In genomic region chr9:21792644-21793043, GRCm38 (mm10) we compare ENCODE assay signal across 8 mouse cellular contexts. TPM values are rescaled to one million over a fixed set of nuclear protein-coding genes. Genes with fewer than 3 reads are reported as not detected.
DNase-seq lines count a peak whose midpoint lies in the region; ATAC-seq lines count a peak whose summit lies in the region.

No protein-coding gene starts in this region.

- no peak overlapping the region for H3K27ac ChIP-seq in forebrain, embryonic 16.5 days (ENCODE audit: low read length)

- peak; percentile 88 for ATAC-seq in forebrain, embryonic 16.5 days
- ATAC-seq in megakaryocyte-erythroid progenitor cell, adult 5-6 weeks (replicated peaks; ENCODE audit: low FRiP score, low TSS enrichment, poor library complexity, severe bottlenecking): peak; percentile 38; the same call in 1 of the 2 replicates
- no peak for ATAC-seq in inflammation-experienced regulatory T-cells, adult 6 months

- no peak overlapping the region for H3K4me2 ChIP-seq in forebrain, embryonic 16.5 days (ENCODE audit: low read length)

- H3K27me3 ChIP-seq in forebrain, embryonic 16.5 days (replicated peaks; ENCODE audit: control insufficient read depth, insufficient read depth, low read length): no peaks in the 10 kb centered on the region

- H3K36me3 ChIP-seq in forebrain, embryonic 16.5 days (ENCODE audit: control insufficient read depth, insufficient read depth): no peaks in the 10 kb centered on the region

- DNase-seq in 3134 (ENCODE audit: extremely low read depth, insufficient read length, low spot score) (peak; percentile 71), NIH3T3 (ENCODE audit: low read depth) (peak; percentile 56)
- peak; percentile 59 for DNase-seq in heart, postnatal 4 days
- DNase-seq in layer of hippocampus, postnatal 36 days: peak; percentile 72 to 73
- no peak for DNase-seq in thymus, postnatal 4 days

- no peak overlapping the region for H3K4me3 ChIP-seq in forebrain, embryonic 16.5 days (replicated peaks; ENCODE audit: low read length)

- 25% methylated on average over 8 of the region's 8 CpGs for whole genome bisulfite sequencing in forebrain, embryonic 16.5 days

- H3K4me1 ChIP-seq in forebrain, embryonic 16.5 days (replicated peaks; ENCODE audit: control insufficient read depth, insufficient read depth, low read length): peaks cover 8% of the 10 kb centered on the region

- no peak overlapping the region for H3K9ac ChIP-seq in forebrain, embryonic 16.5 days (replicated peaks; ENCODE audit: low read depth, low read length)

- no peaks in the 10 kb centered on the region for H3K9me3 ChIP-seq in forebrain, embryonic 16.5 days (ENCODE audit: control insufficient read depth, low read length)

RNA-seq across cellular contexts. Expression of gene Kank2, which starts 5.9 kb away (rescaled TPM):
- 3.2 and 3.7 TPM in 2 replicates for polyA plus RNA-seq in forebrain, embryonic 16.5 days (2015; fragmentation: Nextera tagmentation; extraction: Ambion mirVana)
- total RNA-seq in heart, postnatal 4 days (2021): 10 to 100 TPM; 50.7 to 53.7 TPM
- total RNA-seq in layer of hippocampus, postnatal 36 days (2021): 1 to 10 TPM; 6.3 to 7.0 TPM
- total RNA-seq in megakaryocyte-erythroid progenitor cell, adult 5-6 weeks (2014; fragmentation: Nextera tagmentation): 0.61 TPM in 1 of 2 replicates, not detected in the other
- 0.23 TPM in 1 of 2 replicates, not detected in the other for total RNA-seq in megakaryocyte-erythroid progenitor cell, adult 5-6 weeks (2017)
- not detected for polyA plus RNA-seq in inflammation-experienced regulatory T-cells, adult 6 months (2017; shearing (Covaris generic))

RNA-seq across cellular contexts. Expression of gene Spc24, which starts 32.5 kb away (rescaled TPM):
- 35.1 and 42.8 TPM in 2 replicates for polyA plus RNA-seq in forebrain, embryonic 16.5 days (2015; fragmentation: Nextera tagmentation; extraction: Ambion mirVana)
- 10 to 100 TPM; 37.2 to 38.4 TPM for total RNA-seq in heart, postnatal 4 days (2021)
- total RNA-seq in layer of hippocampus, postnatal 36 days (2021): 1 to 10 TPM; 1.4 to 2.1 TPM
- 49.0 and 79.0 TPM in 2 replicates for total RNA-seq in megakaryocyte-erythroid progenitor cell, adult 5-6 weeks (2014; fragmentation: Nextera tagmentation)
- 77.1 and 107 TPM in 2 replicates for total RNA-seq in megakaryocyte-erythroid progenitor cell, adult 5-6 weeks (2017)
- polyA plus RNA-seq in inflammation-experienced regulatory T-cells, adult 6 months (2017; shearing (Covaris generic)): 10 to 100 TPM in 1 of 3 experiments, 1 to 10 TPM in 2; 5.5 to 54.9 (median 8.6) TPM

RNA-seq across cellular contexts. Expression of gene Angptl8, which starts 42.7 kb away (rescaled TPM):
- 0.51 TPM in 1 of 2 replicates, not detected in the other for polyA plus RNA-seq in forebrain, embryonic 16.5 days (2015; fragmentation: Nextera tagmentation; extraction: Ambion mirVana)
- total RNA-seq in heart, postnatal 4 days (2021): not detected
- total RNA-seq in layer of hippocampus, postnatal 36 days (2021): not detected
- not detected in 2 replicates for total RNA-seq in megakaryocyte-erythroid progenitor cell, adult 5-6 weeks (2014; fragmentation: Nextera tagmentation)
- not detected in 2 replicates for total RNA-seq in megakaryocyte-erythroid progenitor cell, adult 5-6 weeks (2017)
- polyA plus RNA-seq in inflammation-experienced regulatory T-cells, adult 6 months (2017; shearing (Covaris generic)): not detected

RNA-seq across cellular contexts. Expression of gene Dock6, which starts 59.8 kb away (rescaled TPM):
- 11.8 and 12.0 TPM in 2 replicates for polyA plus RNA-seq in forebrain, embryonic 16.5 days (2015; fragmentation: Nextera tagmentation; extraction: Ambion mirVana)
- total RNA-seq in heart, postnatal 4 days (2021): 10 to 100 TPM; 61.4 to 70.0 TPM
- 10 to 100 TPM; 14.1 to 15.0 TPM for total RNA-seq in layer of hippocampus, postnatal 36 days (2021)
- total RNA-seq in megakaryocyte-erythroid progenitor cell, adult 5-6 weeks (2014; fragmentation: Nextera tagmentation): 0.37 and 0.57 TPM in 2 replicates
- total RNA-seq in megakaryocyte-erythroid progenitor cell, adult 5-6 weeks (2017): 0.15 and 0.23 TPM in 2 replicates
- 1 to 10 TPM; 1.7 to 2.1 (median 1.9) TPM for polyA plus RNA-seq in inflammation-experienced regulatory T-cells, adult 6 months (2017; shearing (Covaris generic))

Comparison
In these comparisons a context has a peak if more than half of its experiments do, and no peak if none do; other contexts are left out.
1. RNA of gene Kank2, which starts 5.9 kb away (total RNA-seq): 50.7 to 53.7 TPM in heart, postnatal 4 days; 6.3 to 7.0 TPM in layer of hippocampus, postnatal 36 days and 0.23 to 0.61 TPM in megakaryocyte-erythroid progenitor cell, adult 5-6 weeks; every median in the first group is over 4 times any median in the second.
2. RNA of gene Spc24, which starts 32.5 kb away (total RNA-seq): 49.0 to 107 TPM in megakaryocyte-erythroid progenitor cell, adult 5-6 weeks and 37.2 to 38.4 TPM in heart, postnatal 4 days; 1.4 to 2.1 TPM in layer of hippocampus, postnatal 36 days; every median in the first group is over 10 times any median in the second.